ENCODE assay signal across 8 mouse cellular contexts in genomic region chr6:48446256-48446655, GRCm38 (mm10). TPM values are rescaled to one million over a fixed set of nuclear protein-coding genes. Genes with fewer than 3 reads are reported as not detected.
A peak's percentile ranks its signal among the peaks of the same experiment; 100 is the strongest.
DNase-seq lines count a peak whose midpoint lies in the region; ATAC-seq lines count a peak whose summit lies in the region.

No protein-coding gene starts in this region.

- H3K4me2 ChIP-seq in heart, embryonic 14.5 days (ENCODE audit: low read length) = peak overlapping the region; percentile 93
- peak overlapping the region; percentile 82 for H3K4me2 ChIP-seq in limb, embryonic 13.5 days (replicated peaks)
- peak overlapping the region; percentile 79 for H3K4me2 ChIP-seq in stomach, embryonic 15.5 days

- H3K36me3 ChIP-seq in heart, embryonic 14.5 days (ENCODE audit: control insufficient read depth, insufficient read depth, low read length) = peaks cover 19% of the 10 kb centered on the region
- peaks cover 15% of the 10 kb centered on the region for H3K36me3 ChIP-seq in limb, embryonic 13.5 days
- H3K36me3 ChIP-seq in stomach, embryonic 15.5 days = peaks cover 14% of the 10 kb centered on the region

- peak overlapping the region; percentile 44 to 94 for H3K27ac ChIP-seq in heart, embryonic 14.5 days (replicated peaks in 1 of 2; ENCODE audit: control insufficient read depth in 1 of 2, insufficient read depth in 1 of 2, low read depth in 2 of 2, low read length in 2 of 2)
- peak overlapping the region; percentile 95; the same call in 1 of the 2 replicates for H3K27ac ChIP-seq in limb, embryonic 13.5 days
- H3K27ac ChIP-seq in stomach, embryonic 15.5 days = peak overlapping the region; percentile 97

- WGBS in heart, embryonic 14.5 days = 42% methylated on average over 3 of the region's 3 CpGs
- 28% methylated on average over 3 of the region's 3 CpGs for WGBS in limb, embryonic 13.5 days
- 29% methylated on average over 3 of the region's 3 CpGs for WGBS in stomach, embryonic 15.5 days

- H3K27me3 ChIP-seq in heart, embryonic 14.5 days (ENCODE audit: control insufficient read depth, insufficient read depth, low read length) = no peaks in the 10 kb centered on the region
- no peaks in the 10 kb centered on the region for H3K27me3 ChIP-seq in limb, embryonic 13.5 days
- no peaks in the 10 kb centered on the region for H3K27me3 ChIP-seq in stomach, embryonic 15.5 days (replicated peaks)

- peak; percentile 26 for DNase-seq in lung, postnatal 10 days
- DNase-seq in lung, postnatal 36 days = no peak
- no peak for DNase-seq in cerebellum, adult 9-11 months

- peaks cover 11 to 16% of the 10 kb centered on the region in 2 experiments for H3K4me1 ChIP-seq in heart, embryonic 14.5 days (ENCODE audit: control insufficient read depth in 2 of 2, insufficient read depth in 2 of 2, low read length in 2 of 2)
- peaks cover 25% of the 10 kb centered on the region for H3K4me1 ChIP-seq in limb, embryonic 13.5 days
- H3K4me1 ChIP-seq in stomach, embryonic 15.5 days = peaks cover 13% of the 10 kb centered on the region

- no peak for ATAC-seq in heart, embryonic 14.5 days (ENCODE audit: insufficient number of reproducible peaks, insufficient read depth, low FRiP score, low read depth)
- no peak for ATAC-seq in limb, embryonic 13.5 days (ENCODE audit: low FRiP score, low read depth)
- no peak for ATAC-seq in stomach, embryonic 15.5 days (ENCODE audit: insufficient read depth, low FRiP score, low read depth)
- no peak for ATAC-seq in megakaryocyte-erythroid progenitor cell, adult 5-6 weeks (replicated peaks; ENCODE audit: low FRiP score, low TSS enrichment, poor library complexity, severe bottlenecking)
- no peak for ATAC-seq in frontal cortex, adult (ENCODE audit: low TSS enrichment)

- peak overlapping the region; percentile 94 for H3K9ac ChIP-seq in heart, embryonic 14.5 days (ENCODE audit: low read length)
- H3K9ac ChIP-seq in limb, embryonic 13.5 days = peak overlapping the region; percentile 91
- H3K9ac ChIP-seq in stomach, embryonic 15.5 days = no peak overlapping the region

- peak overlapping the region; percentile 89; a peak in 3 of 4 replicates for H3K4me3 ChIP-seq in heart, embryonic 14.5 days (ENCODE audit: control insufficient read depth in 1 of 2, insufficient read depth in 1 of 2, low read depth in 1 of 2, low read length in 2 of 2)
- H3K4me3 ChIP-seq in limb, embryonic 13.5 days = peak overlapping the region; percentile 88
- peak overlapping the region; percentile 85 for H3K4me3 ChIP-seq in stomach, embryonic 15.5 days (replicated peaks)

- H3K9me3 ChIP-seq in heart, embryonic 14.5 days (ENCODE audit: control insufficient read depth, low read length) = no peaks in the 10 kb centered on the region
- H3K9me3 ChIP-seq in limb, embryonic 13.5 days = no peaks in the 10 kb centered on the region
- no peaks in the 10 kb centered on the region for H3K9me3 ChIP-seq in stomach, embryonic 15.5 days

RNA-seq across cellular contexts. Expression of gene Zfp467, which starts 0.6 kb away (rescaled TPM):
- polyA plus RNA-seq in heart, embryonic 14.5 days (2014; fragmentation: Nextera tagmentation; extraction: Ambion mirVana) = 24.8 and 26.2 TPM in 2 replicates
- 23.0 and 24.7 TPM in 2 replicates for polyA plus RNA-seq in limb, embryonic 13.5 days (2015; fragmentation: Nextera tagmentation; extraction: Ambion mirVana)
- polyA plus RNA-seq in stomach, embryonic 15.5 days (2015; fragmentation: Nextera tagmentation; extraction: Ambion mirVana) = 25.3 and 26.2 TPM in 2 replicates
- total RNA-seq in megakaryocyte-erythroid progenitor cell, adult 5-6 weeks (2014; fragmentation: Nextera tagmentation) = 0.33 and 0.67 TPM in 2 replicates
- 0.33 TPM in 1 of 2 replicates, not detected in the other for total RNA-seq in megakaryocyte-erythroid progenitor cell, adult 5-6 weeks (2017)

RNA-seq across cellular contexts. Expression of gene Sspo, which starts 1.8 kb away (rescaled TPM):
- polyA plus RNA-seq in heart, embryonic 14.5 days (2014; fragmentation: Nextera tagmentation; extraction: Ambion mirVana) = 0.57 and 0.58 TPM in 2 replicates
- polyA plus RNA-seq in limb, embryonic 13.5 days (2015; fragmentation: Nextera tagmentation; extraction: Ambion mirVana) = 0.23 and 0.47 TPM in 2 replicates
- 0.26 and 0.27 TPM in 2 replicates for polyA plus RNA-seq in stomach, embryonic 15.5 days (2015; fragmentation: Nextera tagmentation; extraction: Ambion mirVana)
- total RNA-seq in megakaryocyte-erythroid progenitor cell, adult 5-6 weeks (2014; fragmentation: Nextera tagmentation) = not detected in 2 replicates
- not detected in 2 replicates for total RNA-seq in megakaryocyte-erythroid progenitor cell, adult 5-6 weeks (2017)

RNA-seq across cellular contexts. Expression of gene Krba1, which starts 50.9 kb away (rescaled TPM):
- polyA plus RNA-seq in heart, embryonic 14.5 days (2014; fragmentation: Nextera tagmentation; extraction: Ambion mirVana) = 14.4 and 16.5 TPM in 2 replicates
- 25.4 and 29.5 TPM in 2 replicates for polyA plus RNA-seq in limb, embryonic 13.5 days (2015; fragmentation: Nextera tagmentation; extraction: Ambion mirVana)
- polyA plus RNA-seq in stomach, embryonic 15.5 days (2015; fragmentation: Nextera tagmentation; extraction: Ambion mirVana) = 16.1 and 17.2 TPM in 2 replicates
- 8.4 and 9.1 TPM in 2 replicates for total RNA-seq in megakaryocyte-erythroid progenitor cell, adult 5-6 weeks (2014; fragmentation: Nextera tagmentation)
- 4.8 and 8.0 TPM in 2 replicates for total RNA-seq in megakaryocyte-erythroid progenitor cell, adult 5-6 weeks (2017)
